Mouse (Mus musculus): ENCODE measurements at regions not wholly inside any gene's neighbourhood (a gene's known extent, or its start where the extent isn't known, plus 50 kb on each side); places are given as distances from the start of the nearest gene placed in this dataset.
"Not testable (repeated sequence)": the region's sequence is repeated elsewhere in the genome, so short reads cannot be mapped to it uniquely, and the experiment has no call there.

DNA sequence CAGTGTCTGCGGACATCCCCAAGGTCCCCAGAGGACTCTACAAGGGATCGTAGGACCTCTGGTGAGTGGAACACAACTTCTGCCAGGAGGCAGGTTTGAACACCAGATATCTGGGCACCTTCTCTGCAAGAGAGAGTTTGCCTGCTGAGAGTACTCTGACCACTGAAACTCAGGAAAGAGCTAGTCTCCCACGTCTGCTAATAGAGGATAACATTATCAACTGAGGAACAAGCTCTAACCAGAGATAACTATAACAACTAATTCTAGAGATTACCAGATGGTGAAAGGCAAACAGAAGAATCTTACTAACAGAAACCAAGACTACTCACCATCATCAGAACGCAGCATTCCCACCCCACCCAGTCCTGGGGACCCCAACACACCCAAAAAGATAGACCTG is 415.1 kb downstream of the Sis start:
- not testable (repeated sequence) for DNase-seq

DNA sequence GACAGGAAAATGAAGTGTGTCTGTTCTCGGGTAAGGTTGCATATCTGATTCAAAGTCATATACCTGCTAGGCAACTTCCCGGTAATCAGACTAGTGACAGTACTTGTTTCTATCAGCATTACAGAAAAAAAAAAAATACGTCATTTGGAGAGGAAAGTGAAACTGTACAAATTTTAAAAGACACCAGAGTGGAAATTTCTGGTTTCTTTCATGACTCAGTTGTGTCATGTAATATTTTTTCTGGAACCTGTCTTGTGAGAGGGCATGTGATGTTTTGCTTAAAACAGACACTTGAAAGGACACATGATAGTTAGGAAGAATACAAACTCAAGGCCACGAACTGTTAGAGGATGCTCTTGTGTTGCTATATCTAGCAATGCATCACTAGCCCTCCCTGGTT is 433.7 kb downstream of the Sis start:
- DNase-seq = no peak

DNA sequence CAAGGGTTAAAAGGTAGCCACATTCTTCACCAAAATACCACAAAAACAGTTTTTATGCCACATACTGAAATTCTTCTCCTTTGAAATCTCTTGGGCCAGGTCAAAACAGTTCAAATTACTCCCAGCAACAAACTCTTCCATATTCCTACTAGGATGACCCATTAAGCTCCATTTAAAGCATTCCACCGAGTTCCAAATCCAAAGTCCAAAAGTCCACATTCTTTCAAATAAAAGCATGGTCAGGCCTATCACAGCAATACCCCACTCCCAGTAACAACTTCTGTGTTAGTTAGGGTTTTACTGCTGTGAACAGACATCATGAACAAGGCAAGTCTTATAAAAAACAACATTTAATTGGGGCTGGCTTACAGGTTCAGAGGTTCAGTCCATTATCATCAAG is 441.9 kb downstream of the Sis start:
- not testable (repeated sequence) for DNase-seq

DNA sequence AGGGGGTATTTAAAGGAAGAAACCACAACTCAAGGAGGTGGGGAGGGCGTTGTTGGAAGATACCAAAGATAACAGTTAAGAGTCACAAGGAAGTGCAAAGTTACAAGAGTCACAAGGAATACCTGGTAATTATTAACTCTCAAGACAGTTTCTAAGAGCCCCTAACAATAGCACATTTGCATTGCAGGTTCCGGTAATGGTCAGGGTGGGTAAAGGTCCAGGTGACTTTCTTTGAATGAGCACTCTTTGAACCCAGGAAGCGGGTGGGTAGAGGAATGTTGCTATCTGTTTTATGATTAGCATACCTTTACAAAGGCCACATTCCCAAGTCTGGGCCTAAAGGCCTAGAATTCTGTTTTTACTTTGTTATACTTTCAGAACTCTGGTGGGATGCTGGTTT is 449.8 kb downstream of the Sis start:
- not testable (repeated sequence) for DNase-seq

DNA sequence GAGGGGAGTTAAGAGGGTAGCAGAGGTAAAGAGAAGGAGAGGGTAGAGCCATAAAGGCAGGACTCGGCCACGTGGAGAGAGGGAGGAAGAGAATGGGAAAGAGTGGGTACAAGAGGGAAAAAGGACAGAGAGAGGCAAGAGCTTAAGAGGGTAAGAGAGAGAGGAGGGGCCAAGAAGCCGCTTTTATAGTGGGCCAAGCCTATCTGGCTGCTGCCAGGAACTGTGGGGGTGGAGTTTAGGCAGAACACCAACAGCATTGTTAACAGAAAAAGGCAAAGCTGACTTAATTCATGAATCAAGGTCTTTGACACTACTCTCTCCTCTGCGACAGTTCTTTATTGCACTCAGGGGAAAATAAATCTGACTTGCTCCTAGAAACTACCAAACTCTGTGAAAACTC is 463.4 kb downstream of the Sis start:
- DNase-seq = no peak

DNA sequence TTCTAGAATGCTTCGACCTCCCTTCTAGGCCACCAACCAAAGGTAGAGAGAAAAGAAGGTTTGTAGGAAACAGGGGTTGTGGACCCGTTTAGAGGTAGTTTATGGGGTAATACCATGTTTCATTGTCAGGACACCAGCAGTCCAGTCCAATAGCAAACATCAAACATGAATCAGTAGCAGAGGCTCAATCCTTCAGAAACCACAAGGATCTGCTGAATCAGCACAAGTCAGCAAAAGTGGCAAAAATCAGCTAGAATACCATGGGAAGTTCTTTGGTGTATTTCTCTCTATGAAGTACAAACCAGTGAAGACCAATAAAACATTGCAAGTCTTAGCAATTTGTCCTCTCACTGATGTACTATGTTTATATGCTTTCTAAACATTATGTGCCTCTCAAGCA is 465.9 kb downstream of the Sis start:
- DNase-seq = no peak

DNA sequence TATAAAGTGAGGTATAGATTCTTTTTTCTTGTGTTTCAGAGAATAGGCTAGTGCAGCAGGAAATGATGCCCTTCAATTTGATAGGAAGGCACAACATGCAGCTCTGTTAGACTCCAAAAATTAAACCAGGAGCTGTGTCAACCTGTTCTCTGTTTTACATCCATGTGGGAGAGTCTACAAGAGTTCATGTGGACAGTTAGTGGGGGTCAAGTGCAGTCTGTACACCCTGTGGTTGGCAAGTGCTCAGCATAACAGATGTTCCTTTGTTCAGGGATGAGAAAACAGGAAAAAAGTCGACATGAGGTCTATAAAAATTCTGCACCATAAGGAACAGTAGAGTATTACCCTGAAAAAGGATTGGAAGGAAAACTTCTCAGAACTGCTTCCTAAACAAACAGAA is 512.3 kb downstream of the Sis start:
- DNase-seq = peak; percentile 3
